Mouse (Mus musculus) layer of hippocampus, postnatal 25 days (tissue): ENCODE measurements around the gene Mcidas. TPM values are rescaled to one million over a fixed set of nuclear protein-coding genes. Genes with fewer than 3 reads are reported as not detected.

Experiments
- microRNA-seq, 2 experiments: library from miRNA; unstranded; fragments of <30 nt; microRNA quantifications; one replicate each; pipeline ENCODE4 v1.2.0; 2021
- total RNA-seq, 2 experiments: library from RNA; stranded (reverse); gene quantifications; 2 replicates each; pipeline ENCODE4 v1.2.3; 2021

Gene Mcidas
- total RNA-seq, 2 experiments from 2014 or later, result 0.37 to 0.75 TPM

Small RNA genes within 50 kb of the gene (microRNA-seq; reads per million reads assigned to microRNA genes)
- gene Mir449a, result 110 to 124 reads per million in 2 experiments
- gene Mir449b, result 0 reads per million in 2 experiments
- 0.74 to 1.00 reads per million in 2 experiments for gene Mir449c

Other genes with a start within 250 kb of the Mcidas start
- 10 to 100 TPM; 30.9 to 33.1 TPM for gene Plpp1, start 193.1 kb upstream of the Mcidas start, total RNA-seq
- gene Mtrex, start 66.4 kb upstream of the Mcidas start, total RNA-seq, result 10 to 100 TPM; 41.7 to 44.0 TPM
- 10 to 100 TPM; 23.2 to 23.9 TPM for gene Dhx29, start 66.4 kb upstream of the Mcidas start, total RNA-seq
- 1 to 10 TPM; 4.8 to 5.1 TPM for gene Ccno, start 6.0 kb upstream of the Mcidas start, total RNA-seq
- gene Cdc20b, start 41.3 kb downstream of the Mcidas start, total RNA-seq, result under 1 TPM in 1 of 2 experiments, not detected in 1; 0.39 TPM
- 10 to 100 TPM in 1 of 2 experiments, 1 to 10 TPM in 1; 8.4 to 11.9 TPM for gene Gpx8, start 52.6 kb downstream of the Mcidas start, total RNA-seq
- not detected for gene Gzma, start 107.1 kb downstream of the Mcidas start, total RNA-seq
- under 1 TPM in 1 of 2 experiments, not detected in 1; 0.17 TPM for gene Esm1, start 215.8 kb downstream of the Mcidas start, total RNA-seq
- gene Gzmk, start 232.1 kb downstream of the Mcidas start, total RNA-seq, result under 1 TPM in 1 of 2 experiments, not detected in 1; 0.27 TPM